Mouse (Mus musculus) liver, adult 2 months (tissue): ENCODE results near the gene Kif18b. TPM values are rescaled to one million over a fixed set of nuclear protein-coding genes. Genes with fewer than 3 reads are reported as not detected.

Experiments
- DNase-seq: peaks from one replicate; pipeline ENCODE4 v3.0.0-alpha.2; 2011; ENCODE audit warnings: low read depth, low spot score; ENCODE audit errors: extremely low read depth
- H3K27ac ChIP-seq: fragments of 200-500 bp; replicated peaks from 2 replicates; pipeline ENCODE4 v1.5.1; 2012; ENCODE audit warnings: low read depth, mild to moderate bottlenecking, control low read depth, inconsistent platforms, low read length; ENCODE audit not compliant: insufficient read depth
- H3K27me3 ChIP-seq: fragments of 200-500 bp; 2 replicates; pipeline ENCODE4 v1.6.1; 2012; ENCODE audit warnings: mild to moderate bottlenecking, moderate library complexity, low read length, inconsistent platforms; ENCODE audit not compliant: control insufficient read depth, insufficient read depth
- H3K36me3 ChIP-seq: fragments of 200-500 bp; 2 replicates; pipeline ENCODE4 v1.6.1; 2012; ENCODE audit warnings: low read length, inconsistent platforms; ENCODE audit not compliant: control insufficient read depth, insufficient read depth
- H3K4me1 ChIP-seq: fragments of 200-500 bp; 2 replicates; pipeline ENCODE4 v1.6.1; 2011; ENCODE audit warnings: low read length; ENCODE audit not compliant: control insufficient read depth, insufficient read depth
- H3K4me3 ChIP-seq: fragments of 200-500 bp; 2 replicates; pipeline ENCODE4 v1.5.1; 2011; ENCODE audit warnings: low read depth, mild to moderate bottlenecking, control low read depth, low read length, moderate library complexity; ENCODE audit not compliant: insufficient read depth
- H3K79me2 ChIP-seq: fragments of 200-500 bp; 2 replicates; pipeline ENCODE4 v1.6.1; 2012; ENCODE audit warnings: inconsistent platforms, mild to moderate bottlenecking, low read length, moderate library complexity; ENCODE audit not compliant: control insufficient read depth, insufficient read depth
- H3K9ac ChIP-seq: fragments of 200-500 bp; 2 replicates; pipeline ENCODE4 v1.6.1; 2012; ENCODE audit warnings: low read depth, mild to moderate bottlenecking, control low read depth, inconsistent platforms, low read length
- CTCF ChIP-seq: fragments of 200-500 bp; IDR thresholded peaks from 2 replicates; pipeline ENCODE4 v1.5.1; 2011; ENCODE audit warnings: low read depth, low read length, control low read depth
- POLR2A ChIP-seq: fragments of 200-500 bp; IDR thresholded peaks from 2 replicates; pipeline ENCODE4 v1.6.1; 2011; ENCODE audit warnings: low read length, control low read depth; ENCODE audit not compliant: insufficient read depth; ENCODE audit errors: extremely low read depth
- WGBS: fragments of 180-500 bp; shearing (Covaris S2); methylation state at CpG from one replicate; pipeline ENCODE4 v1.1.7; 2018; 5-methylcytosine and 5-hydroxymethylcytosine counted together
- polyA plus RNA-seq: library from polyadenylated mRNA; depleted of rRNA; stranded (reverse); fragments of >200 nt; gene quantifications from 2 replicates; pipeline ENCODE4 v1.2.3, GENCODE M21; 2012; rRNA removed
- total RNA-seq: library from RNA; depleted of rRNA; stranded (reverse); fragments of >200 nt; gene quantifications from 2 replicates; pipeline ENCODE4 v1.2.3, GENCODE M21; 2014; rRNA removed

Gene Kif18b
- total and polyA plus RNA-seq, 2 experiments = 0.09 to 0.12 TPM

DNA sequence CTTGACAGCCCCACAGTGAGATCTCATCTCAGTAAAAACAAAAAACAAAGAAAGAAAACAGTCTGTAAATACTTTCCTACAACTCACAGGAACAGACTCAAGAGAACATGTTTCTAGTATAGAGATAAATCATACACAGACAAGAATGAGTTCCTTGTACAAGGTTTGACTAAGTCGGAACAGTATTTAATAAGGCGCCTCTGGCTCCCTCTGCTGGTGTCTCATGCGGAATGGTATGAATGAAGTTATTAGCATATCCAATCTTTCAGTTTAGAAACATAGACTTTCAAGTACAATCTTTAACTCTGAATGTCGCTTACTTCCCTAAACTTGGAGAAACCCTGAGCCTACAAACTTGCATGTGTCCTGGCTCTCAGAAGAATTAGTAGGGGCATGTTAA lies 60.7 kb downstream of the Kif18b start:
- no peaks in the 10 kb centered on the region for H3K27me3 ChIP-seq
- WGBS = 53% methylated on average over 4 of the region's 4 CpGs
- H3K27ac ChIP-seq = no peak overlapping the region
- peak; percentile 39 for DNase-seq
- no peak overlapping the region for H3K9ac ChIP-seq
- H3K4me1 ChIP-seq = no peaks in the 10 kb centered on the region
- TF ChIP-seq POLR2A (no peak), CTCF (peak; percentile 39; the same call in 1 of the 2 replicates)
- no peaks in the 10 kb centered on the region for H3K79me2 ChIP-seq
- no peak overlapping the region for H3K4me3 ChIP-seq
- H3K36me3 ChIP-seq = peaks cover 35% of the 10 kb centered on the region

DNA sequence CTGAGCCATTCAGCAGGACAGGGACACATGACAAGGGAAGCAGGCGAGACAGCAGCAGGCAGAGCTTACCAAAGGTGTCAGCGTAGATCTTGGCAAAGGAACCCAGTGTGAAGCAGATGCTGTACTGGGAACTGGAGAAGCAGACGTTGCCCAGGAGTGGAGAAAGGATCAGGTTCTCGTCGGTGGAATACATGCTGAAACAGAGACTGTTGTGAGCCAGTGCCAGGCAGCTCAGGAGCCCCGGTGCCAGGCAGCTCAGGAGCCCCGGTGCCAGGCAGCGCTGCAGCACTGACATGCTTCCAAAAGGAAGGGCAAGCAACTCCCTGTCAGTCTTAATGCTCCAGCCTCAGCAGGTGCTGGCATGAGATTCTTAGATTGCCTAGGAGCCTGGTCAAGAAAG lies 65.0 kb downstream of the Kif18b start:
- TF ChIP-seq CTCF (no peak), POLR2A (no peak)
- no peak overlapping the region for H3K9ac ChIP-seq
- no peak overlapping the region for H3K4me3 ChIP-seq
- DNase-seq = no peak
- no peaks in the 10 kb centered on the region for H3K27me3 ChIP-seq
- 95% methylated on average over 8 of the region's 8 CpGs for WGBS
- no peak overlapping the region for H3K27ac ChIP-seq
- no peaks in the 10 kb centered on the region for H3K79me2 ChIP-seq
- H3K36me3 ChIP-seq = peaks cover 28% of the 10 kb centered on the region
- no peaks in the 10 kb centered on the region for H3K4me1 ChIP-seq

GRCm38 (mm10) chr11:102858951-102859350 lies 66.0 kb downstream of the Kif18b start:
- TF ChIP-seq POLR2A (no peak), CTCF (no peak)
- Histone ChIP-seq H3K4me1 (no peaks in the 10 kb centered on the region), H3K27ac (no peak overlapping the region), H3K27me3 (no peaks in the 10 kb centered on the region), H3K4me3 (no peak overlapping the region), H3K9ac (no peak overlapping the region), H3K79me2 (no peaks in the 10 kb centered on the region), H3K36me3 (peaks cover 33% of the 10 kb centered on the region)
- DNase-seq = peak; percentile 6
- 95% methylated on average over 11 of the region's 11 CpGs for WGBS

DNA sequence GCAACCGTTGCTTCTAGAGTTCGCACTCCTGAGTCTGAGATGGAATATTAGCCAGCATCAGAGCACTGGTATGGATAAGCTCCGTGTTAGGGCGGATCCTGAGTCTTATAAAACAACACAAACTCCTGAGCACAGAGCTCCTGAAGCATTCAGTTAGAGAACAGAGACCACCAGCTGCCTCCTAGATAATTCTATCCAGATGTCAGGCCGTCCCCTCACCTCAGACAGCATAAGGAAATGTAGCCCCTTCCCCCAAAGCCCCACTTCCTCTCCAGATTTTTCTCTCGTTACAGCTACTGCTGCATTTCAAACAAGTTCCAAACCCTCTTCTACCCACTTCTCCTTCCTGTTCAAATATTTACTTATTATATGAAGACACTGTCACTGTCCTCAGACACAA lies 69.0 kb downstream of the Kif18b start:
- Histone ChIP-seq H3K36me3 (peaks cover 27% of the 10 kb centered on the region; the same call in 1 of the 2 replicates), H3K4me1 (no peaks in the 10 kb centered on the region), H3K9ac (no peak overlapping the region), H3K27me3 (no peaks in the 10 kb centered on the region), H3K79me2 (no peaks in the 10 kb centered on the region), H3K27ac (no peak overlapping the region), H3K4me3 (no peak overlapping the region)
- TF ChIP-seq POLR2A (no peak), CTCF (no peak)
- 92% methylated on average over 6 of the region's 6 CpGs for WGBS
- DNase-seq = no peak

Other genes with a start within 250 kb of the Kif18b start
- 11.5 and 11.8 TPM in 2 replicates for gene Ccdc43, start 227.3 kb downstream of the Kif18b start, total RNA-seq
- gene Ccdc43, start 227.3 kb downstream of the Kif18b start, polyA plus RNA-seq = 5.7 and 6.2 TPM in 2 replicates
- gene Adam11, start 163.7 kb downstream of the Kif18b start, total RNA-seq = 2.1 and 3.4 TPM in 2 replicates
- gene Adam11, start 163.7 kb downstream of the Kif18b start, polyA plus RNA-seq = 4.3 and 8.7 TPM in 2 replicates
- gene Gjc1, start 105.4 kb downstream of the Kif18b start, total RNA-seq = 0.46 and 0.47 TPM in 2 replicates
- gene Gjc1, start 105.4 kb downstream of the Kif18b start, polyA plus RNA-seq = 0.11 and 0.26 TPM in 2 replicates
- gene Higd1b, start 89.3 kb downstream of the Kif18b start, total RNA-seq = not detected in 2 replicates
- not detected in 2 replicates for gene Higd1b, start 89.3 kb downstream of the Kif18b start, polyA plus RNA-seq
- gene Eftud2, start 44.1 kb downstream of the Kif18b start, total RNA-seq = 16.2 and 24.1 TPM in 2 replicates
- gene Eftud2, start 44.1 kb downstream of the Kif18b start, polyA plus RNA-seq = 41.5 and 53.3 TPM in 2 replicates
- 0.09 TPM in 1 of 2 replicates, not detected in the other for gene Ccdc103, start 43.9 kb downstream of the Kif18b start, total RNA-seq
- 0.06 TPM in 1 of 2 replicates, not detected in the other for gene Ccdc103, start 43.9 kb downstream of the Kif18b start, polyA plus RNA-seq
- 0.07 TPM in 1 of 2 replicates, not detected in the other for gene Fam187a, start 40.0 kb downstream of the Kif18b start, total RNA-seq
- not detected in 2 replicates for gene Fam187a, start 40.0 kb downstream of the Kif18b start, polyA plus RNA-seq
- gene Gfap, start 24.2 kb downstream of the Kif18b start, total RNA-seq = 0.18 and 0.20 TPM in 2 replicates
- 0.29 and 0.35 TPM in 2 replicates for gene Gfap, start 24.2 kb downstream of the Kif18b start, polyA plus RNA-seq
- 0.27 TPM in 1 of 2 replicates, not detected in the other for gene C1ql1, start 21.6 kb upstream of the Kif18b start, total RNA-seq
- gene C1ql1, start 21.6 kb upstream of the Kif18b start, polyA plus RNA-seq = not detected in 2 replicates
- gene Nmt1, start 103.1 kb upstream of the Kif18b start, total RNA-seq = 16.8 and 23.9 TPM in 2 replicates
- 34.1 and 34.3 TPM in 2 replicates for gene Nmt1, start 103.1 kb upstream of the Kif18b start, polyA plus RNA-seq
- gene Dcakd, start 103.2 kb upstream of the Kif18b start, total RNA-seq = 23.9 and 30.9 TPM in 2 replicates
- 45.8 and 46.3 TPM in 2 replicates for gene Dcakd, start 103.2 kb upstream of the Kif18b start, polyA plus RNA-seq
- gene Plcd3, start 176.5 kb upstream of the Kif18b start, total RNA-seq = 0.54 and 1.0 TPM in 2 replicates
- 0.31 and 2.0 TPM in 2 replicates for gene Plcd3, start 176.5 kb upstream of the Kif18b start, polyA plus RNA-seq
- gene Acbd4, start 176.6 kb upstream of the Kif18b start, total RNA-seq = 56.3 and 64.4 TPM in 2 replicates
- 66.6 and 83.9 TPM in 2 replicates for gene Acbd4, start 176.6 kb upstream of the Kif18b start, polyA plus RNA-seq
- 10.2 and 10.5 TPM in 2 replicates for gene Hexim1, start 191.1 kb upstream of the Kif18b start, total RNA-seq
- 12.1 and 13.5 TPM in 2 replicates for gene Hexim1, start 191.1 kb upstream of the Kif18b start, polyA plus RNA-seq
- 1.3 and 1.8 TPM in 2 replicates for gene Hexim2, start 207.3 kb upstream of the Kif18b start, total RNA-seq
- 1.6 and 1.9 TPM in 2 replicates for gene Hexim2, start 207.3 kb upstream of the Kif18b start, polyA plus RNA-seq
- 0.46 and 0.74 TPM in 2 replicates for gene Fmnl1, start 246.0 kb upstream of the Kif18b start, total RNA-seq
- gene Fmnl1, start 246.0 kb upstream of the Kif18b start, polyA plus RNA-seq = 0.86 and 2.2 TPM in 2 replicates